Mouse (Mus musculus) midbrain, embryonic 15.5 days (tissue): Measurements from ENCODE around the gene Ndufb4. TPM values are rescaled to one million over a fixed set of nuclear protein-coding genes. Genes with fewer than 3 reads are reported as not detected.
A peak's percentile ranks its signal among the peaks of the same experiment; 100 is the strongest.

Experiments used
- ATAC-seq: fragments of 200-750 bp; cut with Nextera tagmentation; replicated peaks from 2 replicates; pipeline ENCODE4 v1.8.0; 2017; ENCODE audit warnings: moderate TSS enrichment
- H3K27ac ChIP-seq: fragments of 300-500 bp; sonication (generic); 2 replicates; pipeline ENCODE4 v1.5.1; 2015; ENCODE audit warnings: mild to moderate bottlenecking, inconsistent platforms
- H3K27me3 ChIP-seq: fragments of 300-500 bp; sonication (generic); replicated peaks from 2 replicates; pipeline ENCODE4 v1.6.1; 2015; ENCODE audit warnings: inconsistent platforms
- H3K36me3 ChIP-seq: fragments of 300-500 bp; sonication (generic); replicated peaks from 2 replicates; pipeline ENCODE4 v1.6.1; 2015; ENCODE audit warnings: inconsistent platforms
- H3K4me1 ChIP-seq: fragments of 300-500 bp; sonication (generic); 2 replicates; pipeline ENCODE4 v1.6.1; 2015; ENCODE audit warnings: inconsistent platforms
- H3K4me2 ChIP-seq: fragments of 300-500 bp; sonication (generic); 2 replicates; pipeline ENCODE4 v1.6.1; 2015; ENCODE audit warnings: inconsistent platforms, mild to moderate bottlenecking, moderate library complexity
- H3K4me3 ChIP-seq: fragments of 300-500 bp; sonication (generic); 2 replicates; pipeline ENCODE4 v1.5.1; 2015; ENCODE audit warnings: mild to moderate bottlenecking, inconsistent platforms
- H3K9ac ChIP-seq: fragments of 300-500 bp; sonication (generic); 2 replicates; pipeline ENCODE4 v1.6.1; 2015; ENCODE audit warnings: mild to moderate bottlenecking, inconsistent platforms
- H3K9me3 ChIP-seq: fragments of 300-500 bp; sonication (generic); 2 replicates; pipeline ENCODE4 v1.6.1; 2016; ENCODE audit warnings: inconsistent platforms
- WGBS: fragments of 180-500 bp; shearing (Covaris S2); methylation state at CpG from one replicate; pipeline ENCODE4 v1.1.7; 2015; ENCODE audit warnings: mixed read lengths; 5-methylcytosine and 5-hydroxymethylcytosine counted together
- polyA plus RNA-seq: library from polyadenylated mRNA; unstranded; fragments of >200 nt; fragmentation: Nextera tagmentation; extraction: Ambion mirVana; gene quantifications from 2 replicates; pipeline ENCODE4 v1.2.1, GENCODE M21; 2015

Ndufb4 gene
- polyA plus RNA-seq, 1 experiment from 2014 or later: 49.9 TPM

DNA sequence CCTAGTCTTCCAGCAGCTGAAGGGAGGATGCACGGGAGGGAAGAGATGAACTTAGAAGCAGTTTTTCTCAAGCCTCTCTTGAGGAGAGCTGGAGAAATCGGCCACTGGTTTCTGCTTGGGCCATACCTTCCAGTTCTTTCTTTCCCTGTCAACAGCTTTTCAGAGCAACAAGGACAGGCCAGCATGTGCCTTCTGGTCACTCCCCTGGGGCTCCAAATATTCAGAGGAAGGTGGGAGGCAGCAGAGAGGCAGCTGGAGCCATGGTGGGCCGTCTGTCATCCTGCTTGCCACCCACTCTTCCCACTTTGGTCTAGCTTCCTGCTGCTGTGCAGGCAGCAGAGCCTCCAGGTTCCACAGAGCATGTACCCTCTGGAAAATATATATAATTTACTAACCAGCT, 36.6 kb downstream of the Ndufb4 start:
- Histone ChIP-seq H3K9me3 (no peaks in the 10 kb centered on the region), H3K36me3 (no peaks in the 10 kb centered on the region), H3K4me2 (no peak overlapping the region), H3K9ac (no peak overlapping the region), H3K27me3 (no peaks in the 10 kb centered on the region), H3K27ac (peak overlapping the region; percentile 53; the same call in 1 of the 2 replicates), H3K4me1 (peaks cover 9% of the 10 kb centered on the region; the same call in 1 of the 2 replicates), H3K4me3 (no peak overlapping the region)
- WGBS: 30% methylated on average over 3 of the region's 3 CpGs
- no peak for ATAC-seq

DNA sequence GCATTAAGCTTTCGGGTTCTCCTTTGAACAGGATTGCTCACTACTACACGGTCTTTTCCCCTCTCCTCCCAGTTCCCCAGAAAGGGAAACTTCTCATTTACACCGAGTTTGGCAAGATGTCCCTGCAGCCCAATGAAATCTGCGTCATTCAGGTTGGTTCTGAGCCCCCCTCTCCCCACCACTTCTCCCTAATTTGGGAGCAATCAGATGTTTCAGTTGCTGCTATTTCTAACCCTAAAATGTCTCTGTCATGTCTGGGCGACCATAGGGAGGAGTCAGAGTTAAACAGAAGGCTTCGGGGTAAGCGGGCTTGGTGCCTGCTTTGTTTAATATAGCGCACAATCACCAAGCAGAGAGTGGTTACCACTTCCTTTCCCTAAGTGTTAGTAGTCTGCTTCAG, 38.1 kb downstream of the Ndufb4 start:
- Histone ChIP-seq H3K27ac (no peak overlapping the region), H3K27me3 (no peaks in the 10 kb centered on the region), H3K4me3 (no peak overlapping the region), H3K9ac (no peak overlapping the region), H3K36me3 (no peaks in the 10 kb centered on the region), H3K4me2 (no peak overlapping the region), H3K9me3 (no peaks in the 10 kb centered on the region), H3K4me1 (0 out of 2 replicates have a peak, but pooled peaks cover 5% of the 10 kb centered on the region)
- no peak for ATAC-seq
- WGBS: 79% methylated on average over 8 of the region's 8 CpGs

DNA sequence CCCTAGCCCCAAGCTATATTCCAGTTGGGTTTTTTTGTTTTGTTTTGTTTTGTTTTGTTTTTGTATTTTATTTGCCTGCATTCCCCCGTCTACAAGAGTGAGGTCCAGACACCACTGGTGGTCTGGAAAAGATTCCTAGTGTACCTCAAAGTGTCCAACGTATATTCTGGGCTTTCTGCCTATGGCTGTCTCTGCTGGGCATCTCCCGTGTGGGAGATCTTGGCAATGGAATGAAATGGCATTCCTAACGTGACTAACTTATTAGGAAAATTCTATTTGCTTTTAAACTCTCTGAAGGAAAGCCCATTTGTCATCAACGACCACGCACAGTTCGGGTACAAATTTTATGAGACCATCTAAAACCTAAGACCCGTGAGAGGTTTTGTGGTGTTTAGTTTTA, 38.8 kb downstream of the Ndufb4 start:
- WGBS: 77% methylated on average over 8 of the region's 8 CpGs
- H3K27ac ChIP-seq: no peak overlapping the region
- no peak overlapping the region for H3K9ac ChIP-seq
- ATAC-seq: no peak
- 0 out of 2 replicates have a peak, but pooled peaks cover 5% of the 10 kb centered on the region for H3K4me1 ChIP-seq
- no peak overlapping the region for H3K4me3 ChIP-seq
- H3K9me3 ChIP-seq: no peaks in the 10 kb centered on the region
- no peaks in the 10 kb centered on the region for H3K36me3 ChIP-seq
- H3K4me2 ChIP-seq: no peak overlapping the region
- H3K27me3 ChIP-seq: no peaks in the 10 kb centered on the region

DNA sequence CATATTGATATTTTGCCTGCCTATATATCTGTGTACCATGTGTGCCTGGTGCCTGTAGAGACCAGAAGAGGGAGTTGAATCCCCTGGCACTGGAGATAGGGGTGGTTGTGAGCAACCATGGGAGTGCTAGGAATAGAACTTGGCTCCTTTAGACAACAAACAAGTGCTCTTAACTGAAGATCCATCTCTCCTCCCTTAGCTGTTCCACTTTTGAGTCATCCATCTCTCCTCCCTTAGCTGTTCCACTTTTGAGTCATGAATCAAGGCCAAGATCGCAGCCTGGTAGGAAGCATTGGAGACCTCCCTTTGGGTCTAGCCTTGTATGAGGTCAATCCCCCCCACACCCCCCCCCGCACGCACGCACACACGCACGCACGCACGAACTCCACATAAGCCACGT, 39.7 kb downstream of the Ndufb4 start:
- Histone ChIP-seq H3K27ac (no peak overlapping the region), H3K4me2 (no peak overlapping the region), H3K9me3 (no peaks in the 10 kb centered on the region), H3K4me1 (peaks cover 14% of the 10 kb centered on the region), H3K27me3 (no peaks in the 10 kb centered on the region), H3K9ac (no peak overlapping the region), H3K36me3 (no peaks in the 10 kb centered on the region), H3K4me3 (no peak overlapping the region)
- WGBS: 93% methylated on average over 9 of the region's 9 CpGs
- no peak for ATAC-seq

DNA sequence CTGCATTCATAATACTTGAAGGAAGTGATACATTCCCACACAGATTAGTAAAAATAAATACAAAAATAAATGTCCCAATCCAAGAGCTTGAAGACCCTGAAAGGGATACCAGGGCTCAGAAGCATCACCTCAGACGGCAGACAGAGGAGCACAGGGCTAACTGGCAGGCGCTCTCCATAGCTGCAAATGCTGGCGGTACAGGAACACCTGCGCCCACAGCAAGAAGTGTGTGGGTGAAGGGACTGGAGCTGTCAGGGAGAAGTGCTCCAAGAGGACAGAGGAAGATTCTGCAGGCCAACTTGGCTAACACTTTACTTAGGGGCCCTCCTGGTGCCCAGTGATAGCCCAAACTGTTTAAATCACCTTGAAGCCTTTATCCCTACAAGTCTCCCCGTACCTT, 42.2 kb downstream of the Ndufb4 start:
- Histone ChIP-seq H3K4me1 (peaks cover 11% of the 10 kb centered on the region), H3K9ac (no peak overlapping the region), H3K4me2 (no peak overlapping the region), H3K27ac (no peak overlapping the region), H3K36me3 (no peaks in the 10 kb centered on the region), H3K27me3 (no peaks in the 10 kb centered on the region), H3K9me3 (no peaks in the 10 kb centered on the region), H3K4me3 (no peak overlapping the region)
- ATAC-seq: no peak
- WGBS: 93% methylated on average over 5 of the region's 5 CpGs

DNA sequence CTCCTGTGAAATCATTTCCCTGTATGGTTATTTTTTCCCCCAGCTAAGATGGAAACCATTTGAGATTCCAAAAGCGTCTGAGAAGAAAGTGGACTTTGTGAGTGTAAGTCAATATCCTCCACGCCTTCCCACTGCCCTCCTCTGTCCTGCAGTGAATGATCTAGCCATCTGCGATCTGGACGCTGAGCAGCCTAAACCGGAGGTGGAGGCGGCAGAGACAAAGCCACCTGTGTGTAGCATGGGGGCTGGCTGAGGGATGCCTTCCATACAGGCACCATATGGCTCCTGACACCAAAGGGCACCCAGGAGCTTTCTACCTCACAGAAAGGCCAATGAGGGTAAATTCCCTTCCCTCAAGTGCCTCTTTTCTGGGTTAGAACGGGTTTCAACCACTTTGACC, 43.2 kb downstream of the Ndufb4 start:
- H3K4me3 ChIP-seq: no peak overlapping the region
- peaks cover 11% of the 10 kb centered on the region for H3K4me1 ChIP-seq
- no peak for ATAC-seq
- no peak overlapping the region for H3K27ac ChIP-seq
- no peak overlapping the region for H3K4me2 ChIP-seq
- H3K9me3 ChIP-seq: no peaks in the 10 kb centered on the region
- 84% methylated on average over 7 of the region's 7 CpGs for WGBS
- H3K36me3 ChIP-seq: no peaks in the 10 kb centered on the region
- H3K9ac ChIP-seq: no peak overlapping the region
- no peaks in the 10 kb centered on the region for H3K27me3 ChIP-seq

DNA sequence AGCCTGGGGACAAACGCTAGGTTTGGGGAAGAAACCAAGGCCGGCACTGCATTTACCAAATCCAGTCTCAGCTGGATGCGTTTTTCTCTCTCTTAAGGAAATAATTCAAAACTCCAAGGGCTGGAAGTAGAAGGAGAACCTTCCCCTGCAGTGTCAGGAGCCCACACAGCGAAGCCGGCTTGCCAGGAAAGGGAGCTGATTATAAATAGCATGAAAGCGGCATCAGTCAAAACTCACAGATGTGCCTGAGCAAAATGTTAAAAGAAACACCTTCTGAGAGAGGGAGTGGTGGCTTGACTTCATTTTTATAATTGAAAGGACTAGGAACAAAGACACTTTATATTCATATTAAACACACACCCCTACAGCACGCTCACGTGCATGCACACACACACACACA, 43.9 kb downstream of the Ndufb4 start:
- Histone ChIP-seq H3K9me3 (no peaks in the 10 kb centered on the region), H3K9ac (no peak overlapping the region), H3K27ac (peak overlapping the region; percentile 35; the same call in 1 of the 2 replicates), H3K4me3 (no peak overlapping the region), H3K4me1 (peaks cover 11% of the 10 kb centered on the region), H3K4me2 (no peak overlapping the region), H3K36me3 (no peaks in the 10 kb centered on the region), H3K27me3 (no peaks in the 10 kb centered on the region)
- 0 out of 2 replicates have a peak, but pooled peaks have one; percentile 14 for ATAC-seq
- 68% methylated on average over 8 of the region's 8 CpGs for WGBS

DNA sequence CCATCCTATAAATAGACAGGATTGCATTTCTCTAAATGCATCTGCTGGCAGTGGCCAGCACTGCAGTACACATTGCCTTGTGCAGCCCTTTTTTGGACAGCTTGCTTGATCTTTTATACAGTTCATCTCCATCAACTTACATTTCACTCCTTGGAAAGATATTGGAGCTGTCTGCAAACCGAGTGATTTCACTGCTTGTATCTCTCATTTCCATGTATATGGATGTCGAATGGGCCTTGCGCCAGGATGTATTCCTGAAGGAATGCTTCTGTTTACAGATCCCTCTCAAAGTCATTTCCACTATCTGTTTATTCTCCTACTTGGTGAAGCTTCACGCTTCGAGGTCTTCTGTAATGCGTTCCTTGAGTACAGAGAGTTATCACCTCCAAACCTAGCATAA, 50.0 kb downstream of the Ndufb4 start:
- H3K36me3 ChIP-seq: no peaks in the 10 kb centered on the region

DNA sequence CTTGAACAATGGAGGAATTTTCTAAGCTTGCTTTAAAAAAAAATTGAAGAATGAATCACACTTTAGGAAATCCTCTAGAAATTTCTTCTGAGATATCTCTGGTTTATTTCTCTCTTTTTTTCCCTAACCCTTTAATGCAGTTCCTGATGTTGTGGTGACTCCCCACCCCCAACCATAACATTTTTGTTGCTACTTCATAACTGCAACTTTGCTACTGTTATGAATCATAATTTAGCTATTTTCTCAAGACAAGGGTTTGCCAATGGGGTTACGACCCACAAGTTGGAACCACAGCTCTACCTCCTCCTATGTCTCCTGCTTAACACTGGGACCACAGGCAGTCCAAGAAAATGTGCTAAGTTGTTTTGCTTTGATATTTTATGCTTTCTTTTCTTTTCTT, 50.8 kb downstream of the Ndufb4 start:
- Histone ChIP-seq H3K36me3 (no peaks in the 10 kb centered on the region), H3K27ac (no peak overlapping the region), H3K4me1 (no peaks in the 10 kb centered on the region), H3K4me2 (no peak overlapping the region), H3K9me3 (no peaks in the 10 kb centered on the region), H3K9ac (no peak overlapping the region), H3K27me3 (no peaks in the 10 kb centered on the region), H3K4me3 (no peak overlapping the region)
- ATAC-seq: no peak
- WGBS: 98% methylated on average over 1 of the region's 1 CpGs

More for the DNA sequence above, 50.0 kb downstream of the Ndufb4 start:
- WGBS: 81% methylated on average over 6 of the region's 6 CpGs
- Histone ChIP-seq H3K27me3 (no peaks in the 10 kb centered on the region), H3K27ac (no peak overlapping the region), H3K9ac (no peak overlapping the region), H3K4me1 (peaks cover 2% of the 10 kb centered on the region; the same call in 1 of the 2 replicates), H3K9me3 (no peaks in the 10 kb centered on the region), H3K4me2 (no peak overlapping the region), H3K4me3 (no peak overlapping the region)
- ATAC-seq: no peak

DNA sequence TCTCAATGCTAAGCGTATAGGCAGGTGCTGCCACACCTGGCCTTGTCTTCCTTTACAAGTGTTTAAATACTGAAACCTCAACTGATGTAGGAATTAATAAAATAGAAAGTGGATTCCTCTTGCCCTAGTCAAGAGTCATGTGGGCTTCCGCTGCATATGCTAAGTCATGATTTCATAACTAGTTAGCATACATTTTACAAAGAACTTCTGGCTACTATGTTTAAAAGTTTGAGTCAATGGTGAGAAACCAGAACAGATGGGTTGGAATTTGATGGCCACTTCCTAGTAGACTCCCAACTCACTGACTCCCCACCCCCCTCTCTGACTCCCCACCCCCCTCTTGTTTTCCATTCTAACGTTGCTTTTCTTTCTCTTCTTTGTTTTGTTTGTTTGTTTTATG, 54.9 kb downstream of the Ndufb4 start:
- Histone ChIP-seq H3K4me3 (no peak overlapping the region), H3K9ac (no peak overlapping the region), H3K4me1 (no peaks in the 10 kb centered on the region), H3K27me3 (no peaks in the 10 kb centered on the region), H3K4me2 (no peak overlapping the region), H3K36me3 (no peaks in the 10 kb centered on the region), H3K27ac (no peak overlapping the region), H3K9me3 (no peaks in the 10 kb centered on the region)
- WGBS: 82% methylated on average over 3 of the region's 3 CpGs
- ATAC-seq: no peak

DNA sequence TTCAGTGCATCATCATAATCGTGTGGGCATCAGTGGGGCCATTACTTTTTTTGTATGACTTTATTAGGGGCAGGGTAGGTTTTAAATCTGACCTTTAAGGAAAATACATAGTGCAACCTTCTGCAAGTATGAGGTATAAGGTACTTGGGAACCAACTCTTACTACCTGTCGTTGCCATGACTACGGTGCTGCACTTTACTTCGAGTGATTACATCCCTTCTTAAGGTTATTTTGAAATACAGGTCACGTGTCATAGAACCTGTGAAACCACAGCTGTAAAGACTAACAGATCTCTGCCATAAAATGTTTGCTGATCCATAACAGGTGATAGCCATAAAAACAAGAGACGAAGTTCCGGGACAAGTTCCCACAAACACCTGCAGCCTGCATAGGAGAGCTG, 55.8 kb downstream of the Ndufb4 start:
- Histone ChIP-seq H3K27me3 (no peaks in the 10 kb centered on the region), H3K36me3 (no peaks in the 10 kb centered on the region), H3K4me2 (no peak overlapping the region), H3K27ac (no peak overlapping the region), H3K4me3 (no peak overlapping the region), H3K9ac (no peak overlapping the region), H3K4me1 (no peaks in the 10 kb centered on the region), H3K9me3 (no peaks in the 10 kb centered on the region)
- no peak for ATAC-seq
- WGBS: 86% methylated on average over 7 of the region's 7 CpGs

DNA sequence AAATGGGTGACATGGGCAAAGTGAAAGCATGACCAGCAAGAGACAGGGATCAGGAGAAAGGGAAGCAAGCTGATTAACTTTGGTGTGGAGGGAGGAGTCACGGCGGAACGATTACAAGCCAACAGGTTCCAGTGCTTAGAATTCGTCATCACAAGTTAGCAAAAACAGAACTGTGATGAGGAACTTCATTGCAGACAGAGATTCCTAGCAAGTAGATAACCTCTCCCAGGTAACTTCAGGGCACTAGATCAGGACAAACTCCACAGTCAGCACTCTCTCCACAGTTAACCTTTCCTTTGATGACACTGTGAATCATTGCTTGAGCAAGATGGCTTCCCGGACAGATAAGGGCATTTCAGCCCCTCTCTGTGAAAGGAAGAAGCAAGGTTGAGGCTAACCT, 56.8 kb downstream of the Ndufb4 start:
- Histone ChIP-seq H3K4me3 (no peak overlapping the region), H3K27me3 (no peaks in the 10 kb centered on the region)

More for the DNA sequence above, 56.8 kb downstream of the Ndufb4 start:
- Histone ChIP-seq H3K27ac (no peak overlapping the region), H3K9ac (no peak overlapping the region), H3K4me2 (no peak overlapping the region), H3K36me3 (no peaks in the 10 kb centered on the region), H3K9me3 (no peaks in the 10 kb centered on the region), H3K4me1 (no peaks in the 10 kb centered on the region)
- WGBS: 67% methylated on average over 5 of the region's 5 CpGs
- no peak for ATAC-seq
